Mouse (Mus musculus) right cerebral cortex, postnatal 14 days (tissue): Measurements from ENCODE around the gene Flg2.

Experiments
- DNase-seq: peaks from one replicate; pipeline ENCODE4 v3.0.0; 2022

The Flg2 gene

GRCm38 (mm10) chr3:93196978-93197377, at the start of gene Flg2:
TSS of gene Flg2 (plus strand) at chr3:93197278.
- no peak for DNase-seq

GRCm38 (mm10) chr3:93162502-93162901, 34.6 kb upstream of the Flg2 start:
- DNase-seq = no peak

GRCm38 (mm10) chr3:93162996-93163592, 34.0 kb upstream of the Flg2 start:
- no peak for DNase-seq

- no peak for DNase-seq
Measured at GRCm38 (mm10) chr3:93180856-93181255, 16.2 kb upstream of the Flg2 start.

- no peak for DNase-seq
Measured at GRCm38 (mm10) chr3:93201955-93202354, 4.9 kb downstream of the Flg2 start.

- DNase-seq = no peak
Measured at GRCm38 (mm10) chr3:93202499-93202898, 5.4 kb downstream of the Flg2 start.
